Mouse (Mus musculus) heart, embryonic 13.5 days (tissue): Measurements from ENCODE around the gene Rusc2. TPM values are rescaled to one million over a fixed set of nuclear protein-coding genes. Genes with fewer than 3 reads are reported as not detected.

Experiments
- ATAC-seq: fragments of 200-750 bp; cut with Nextera tagmentation; 2 replicates; pipeline ENCODE4 v1.8.0; 2017; ENCODE audit warnings: moderate TSS enrichment; ENCODE audit not compliant: insufficient number of reproducible peaks, low FRiP score, low TSS enrichment; ENCODE audit errors: extremely low read depth
- H3K27ac ChIP-seq: fragments of 300-500 bp; sonication (generic); replicated peaks from 2 replicates; pipeline ENCODE4 v1.5.1; 2015; ENCODE audit warnings: moderate library complexity, mild to moderate bottlenecking, inconsistent platforms
- H3K27me3 ChIP-seq: fragments of 300-500 bp; sonication (generic); replicated peaks from 2 replicates; pipeline ENCODE4 v1.6.1; 2015; ENCODE audit warnings: mild to moderate bottlenecking, inconsistent platforms
- H3K36me3 ChIP-seq: fragments of 300-500 bp; sonication (generic); 2 replicates; pipeline ENCODE4 v1.6.1; 2015; ENCODE audit warnings: mild to moderate bottlenecking, inconsistent platforms
- H3K4me1 ChIP-seq: fragments of 300-500 bp; sonication (generic); 2 replicates; pipeline ENCODE4 v1.6.1; 2015; ENCODE audit warnings: inconsistent platforms
- H3K4me2 ChIP-seq: fragments of 300-500 bp; sonication (generic); 2 replicates; pipeline ENCODE4 v1.6.1; 2015; ENCODE audit warnings: inconsistent platforms, mild to moderate bottlenecking, moderate library complexity
- H3K4me3 ChIP-seq: fragments of 300-500 bp; sonication (generic); 2 replicates; pipeline ENCODE4 v1.5.1; 2015; ENCODE audit warnings: moderate library complexity, mild to moderate bottlenecking, inconsistent platforms
- H3K9ac ChIP-seq: fragments of 300-500 bp; sonication (generic); 2 replicates; pipeline ENCODE4 v1.6.1; 2015; ENCODE audit warnings: inconsistent platforms, mild to moderate bottlenecking, moderate library complexity
- H3K9me3 ChIP-seq: fragments of 300-500 bp; sonication (generic); 2 replicates; pipeline ENCODE4 v1.6.1; 2016; ENCODE audit warnings: inconsistent platforms
- WGBS: fragments of 180-500 bp; shearing (Covaris S2); methylation state at CpG from one replicate; pipeline ENCODE4 v1.1.7; 2015; ENCODE audit warnings: mixed read lengths; 5-methylcytosine and 5-hydroxymethylcytosine counted together
- polyA plus RNA-seq: library from polyadenylated mRNA; unstranded; fragments of >200 nt; fragmentation: Nextera tagmentation; extraction: Ambion mirVana; gene quantifications from 2 replicates; pipeline ENCODE4 v1.2.1, GENCODE M21; 2015

The Rusc2 gene
- polyA plus RNA-seq, 1 experiment from 2014 or later, result 13.9 TPM

GRCm38 (mm10) chr4:43386932-43387331, 5.2 kb downstream of the Rusc2 start:
- H3K27ac ChIP-seq, result no peak overlapping the region
- no peaks in the 10 kb centered on the region for H3K9me3 ChIP-seq
- no peak overlapping the region for H3K4me3 ChIP-seq
- no peak for ATAC-seq
- no peak overlapping the region for H3K9ac ChIP-seq
- H3K36me3 ChIP-seq, result peaks cover 4% of the 10 kb centered on the region; the same call in 1 of the 2 replicates
- no peak overlapping the region for H3K4me2 ChIP-seq
- peaks cover 37% of the 10 kb centered on the region for H3K4me1 ChIP-seq
- no peaks in the 10 kb centered on the region for H3K27me3 ChIP-seq

- no peak overlapping the region for H3K9ac ChIP-seq
- H3K4me2 ChIP-seq, result no peak overlapping the region
- H3K9me3 ChIP-seq, result no peaks in the 10 kb centered on the region
- 53% methylated on average over 2 of the region's 2 CpGs for WGBS
- H3K36me3 ChIP-seq, result peaks cover 4% of the 10 kb centered on the region; the same call in 1 of the 2 replicates
- H3K27ac ChIP-seq, result peak overlapping the region; percentile 46
- no peak for ATAC-seq
- no peak overlapping the region for H3K4me3 ChIP-seq
- no peaks in the 10 kb centered on the region for H3K27me3 ChIP-seq
- H3K4me1 ChIP-seq, result peaks cover 28% of the 10 kb centered on the region
Observed at GRCm38 (mm10) chr4:43389390-43389789, 7.6 kb downstream of the Rusc2 start.

GRCm38 (mm10) chr4:43389845-43390440, 8.2 kb downstream of the Rusc2 start:
- Histone ChIP-seq H3K4me3 (no peak overlapping the region), H3K4me2 (no peak overlapping the region), H3K9ac (0 out of 2 replicates have a peak overlapping the region, but pooled peaks have one; percentile 19), H3K9me3 (no peaks in the 10 kb centered on the region), H3K36me3 (no peaks in the 10 kb centered on the region), H3K27me3 (no peaks in the 10 kb centered on the region), H3K4me1 (peaks cover 34% of the 10 kb centered on the region), H3K27ac (peak overlapping the region; percentile 46)
- no peak for ATAC-seq
- 49% methylated on average over 9 of the region's 9 CpGs for WGBS

GRCm38 (mm10) chr4:43391521-43392050, 9.8 kb downstream of the Rusc2 start:
- H3K4me2 ChIP-seq, result no peak overlapping the region
- H3K27me3 ChIP-seq, result no peaks in the 10 kb centered on the region
- H3K4me3 ChIP-seq, result no peak overlapping the region
- no peaks in the 10 kb centered on the region for H3K9me3 ChIP-seq
- no peaks in the 10 kb centered on the region for H3K36me3 ChIP-seq
- no peak overlapping the region for H3K9ac ChIP-seq
- no peak for ATAC-seq
- H3K27ac ChIP-seq, result no peak overlapping the region
- 74% methylated on average over 3 of the region's 3 CpGs for WGBS
- H3K4me1 ChIP-seq, result peaks cover 44% of the 10 kb centered on the region

- no peak overlapping the region for H3K4me3 ChIP-seq
- ATAC-seq, result peak; percentile 49; the same call in 1 of the 2 replicates
Observed at GRCm38 (mm10) chr4:43394345-43394891, 12.6 kb downstream of the Rusc2 start.

GRCm38 (mm10) chr4:43395147-43395546, 13.4 kb downstream of the Rusc2 start:
- Histone ChIP-seq H3K4me2 (peak overlapping the region; percentile 56), H3K27ac (peak overlapping the region; percentile 96), H3K9ac (peak overlapping the region; percentile 38), H3K9me3 (no peaks in the 10 kb centered on the region), H3K27me3 (no peaks in the 10 kb centered on the region), H3K4me3 (no peak overlapping the region), H3K36me3 (no peaks in the 10 kb centered on the region), H3K4me1 (peaks cover 55% of the 10 kb centered on the region)
- no peak for ATAC-seq
- WGBS, result 62% methylated on average over 5 of the region's 5 CpGs

More at GRCm38 (mm10) chr4:43394345-43394891, 12.6 kb downstream of the Rusc2 start:
- peak overlapping the region; percentile 96 for H3K27ac ChIP-seq
- peaks cover 55% of the 10 kb centered on the region for H3K4me1 ChIP-seq
- 20% methylated on average over 15 of the region's 15 CpGs for WGBS
- H3K27me3 ChIP-seq, result no peaks in the 10 kb centered on the region
- H3K36me3 ChIP-seq, result no peaks in the 10 kb centered on the region
- peak overlapping the region; percentile 56 for H3K4me2 ChIP-seq
- H3K9ac ChIP-seq, result peak overlapping the region; percentile 38
- no peaks in the 10 kb centered on the region for H3K9me3 ChIP-seq

- Histone ChIP-seq H3K27me3 (no peaks in the 10 kb centered on the region), H3K4me3 (no peak overlapping the region), H3K4me1 (peaks cover 57% of the 10 kb centered on the region), H3K9me3 (no peaks in the 10 kb centered on the region), H3K9ac (no peak overlapping the region), H3K27ac (peak overlapping the region; percentile 96; the same call in 1 of the 2 replicates), H3K4me2 (no peak overlapping the region), H3K36me3 (no peaks in the 10 kb centered on the region)
- no peak for ATAC-seq
- WGBS, result 74% methylated on average over 9 of the region's 9 CpGs
Observed at GRCm38 (mm10) chr4:43395836-43396235, 14.1 kb downstream of the Rusc2 start.

GRCm38 (mm10) chr4:43396381-43396780, 14.6 kb downstream of the Rusc2 start:
- WGBS, result 79% methylated on average over 5 of the region's 5 CpGs
- no peak overlapping the region for H3K4me3 ChIP-seq
- H3K36me3 ChIP-seq, result no peaks in the 10 kb centered on the region
- H3K27me3 ChIP-seq, result no peaks in the 10 kb centered on the region
- no peaks in the 10 kb centered on the region for H3K9me3 ChIP-seq
- peak overlapping the region; percentile 20; the same call in 1 of the 2 replicates for H3K27ac ChIP-seq
- no peak overlapping the region for H3K4me2 ChIP-seq
- peaks cover 59% of the 10 kb centered on the region for H3K4me1 ChIP-seq
- no peak for ATAC-seq
- no peak overlapping the region for H3K9ac ChIP-seq

GRCm38 (mm10) chr4:43398014-43398413, 16.2 kb downstream of the Rusc2 start:
- H3K4me1 ChIP-seq, result peaks cover 73% of the 10 kb centered on the region
- peak overlapping the region; percentile 71; the same call in 1 of the 2 replicates for H3K9ac ChIP-seq
- no peaks in the 10 kb centered on the region for H3K27me3 ChIP-seq
- WGBS, result 74% methylated on average over 4 of the region's 4 CpGs
- H3K4me3 ChIP-seq, result no peak overlapping the region
- H3K36me3 ChIP-seq, result no peaks in the 10 kb centered on the region
- H3K27ac ChIP-seq, result peak overlapping the region; percentile 93
- H3K9me3 ChIP-seq, result no peaks in the 10 kb centered on the region
- no peak overlapping the region for H3K4me2 ChIP-seq
- no peak for ATAC-seq

- Histone ChIP-seq H3K36me3 (no peaks in the 10 kb centered on the region; the same call in 1 of the 2 replicates), H3K4me2 (peak overlapping the region; percentile 63), H3K9ac (peak overlapping the region; percentile 71), H3K9me3 (no peaks in the 10 kb centered on the region), H3K27ac (peak overlapping the region; percentile 93), H3K4me3 (peak overlapping the region; percentile 33), H3K4me1 (peaks cover 71% of the 10 kb centered on the region), H3K27me3 (no peaks in the 10 kb centered on the region)
- 12% methylated on average over 17 of the region's 17 CpGs for WGBS
- ATAC-seq, result no peak
Observed at GRCm38 (mm10) chr4:43398829-43399331, 17.1 kb downstream of the Rusc2 start.

GRCm38 (mm10) chr4:43399391-43400131, 17.8 kb downstream of the Rusc2 start:
- peak overlapping the region; percentile 93 for H3K27ac ChIP-seq
- peak overlapping the region; percentile 33 for H3K4me3 ChIP-seq
- WGBS, result 39% methylated on average over 31 of the region's 31 CpGs
- H3K4me2 ChIP-seq, result peak overlapping the region; percentile 63
- no peaks in the 10 kb centered on the region for H3K9me3 ChIP-seq
- peak; percentile 38; the same call in 1 of the 2 replicates for ATAC-seq
- no peaks in the 10 kb centered on the region; the same call in 1 of the 2 replicates for H3K36me3 ChIP-seq
- H3K27me3 ChIP-seq, result no peaks in the 10 kb centered on the region
- peak overlapping the region; percentile 71 for H3K9ac ChIP-seq
- peaks cover 64% of the 10 kb centered on the region for H3K4me1 ChIP-seq
